Mouse (Mus musculus) testis, adult 2 months (tissue): ENCODE measurements around the gene Vmn2r33. TPM values are rescaled to one million over a fixed set of nuclear protein-coding genes. Genes with fewer than 3 reads are reported as not detected.
"Not testable (repeated sequence)": the region's sequence is repeated elsewhere in the genome, so short reads cannot be mapped to it uniquely, and the experiment has no call there.

Experiments
- H3K27ac ChIP-seq: fragments of 200-500 bp; 2 replicates; pipeline ENCODE4 v1.5.1; 2012; ENCODE audit warnings: low read depth, low read length; ENCODE audit not compliant: control insufficient read depth, insufficient read depth
- H3K27me3 ChIP-seq: fragments of 200-500 bp; 2 replicates; pipeline ENCODE4 v1.6.1; 2012; ENCODE audit warnings: mild to moderate bottlenecking, low read length, moderate library complexity; ENCODE audit not compliant: control insufficient read depth, insufficient read depth
- H3K36me3 ChIP-seq: fragments of 200-500 bp; 2 replicates; pipeline ENCODE4 v1.6.1; 2012; ENCODE audit warnings: mild to moderate bottlenecking, low read length; ENCODE audit not compliant: control insufficient read depth, insufficient read depth
- H3K4me1 ChIP-seq: fragments of 200-500 bp; 2 replicates; pipeline ENCODE4 v1.6.1; 2012; ENCODE audit warnings: low read length; ENCODE audit not compliant: control insufficient read depth, insufficient read depth
- H3K4me3 ChIP-seq: fragments of 200-500 bp; 2 replicates; pipeline ENCODE4 v1.5.1; 2012; ENCODE audit warnings: low read depth, mild to moderate bottlenecking, low read length, moderate library complexity, mixed read lengths; ENCODE audit not compliant: control insufficient read depth
- polyA plus RNA-seq: library from polyadenylated mRNA; depleted of rRNA; stranded (reverse); fragments of >200 nt; gene quantifications from 2 replicates; pipeline ENCODE4 v1.2.3, GENCODE M21; 2012; rRNA removed

Vmn2r33 gene
- polyA plus RNA-seq = not detected in 2 replicates

DNA sequence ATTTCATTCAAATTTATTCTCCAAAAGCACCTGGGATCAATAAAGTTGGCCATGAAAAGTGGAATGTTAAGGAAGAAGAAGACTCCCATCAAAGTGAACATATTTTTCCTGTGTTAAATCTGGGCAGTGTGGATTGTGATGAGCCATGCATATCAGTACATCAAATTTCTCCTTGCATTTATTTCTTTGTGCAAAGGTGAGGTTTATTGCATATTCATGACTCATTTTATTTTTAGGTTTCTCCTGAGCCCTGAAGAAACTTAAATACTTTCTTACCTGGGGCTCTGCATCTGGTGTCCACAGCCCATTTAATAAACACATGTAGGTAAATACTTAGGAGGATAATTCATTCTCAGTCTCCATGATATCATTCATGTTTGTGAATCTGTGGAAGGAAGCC is at the start of gene Vmn2r33:
Gene Vmn2r33, minus strand, starts transcription at position 101 of the 400 bp plus-strand sequence.
- H3K4me1 ChIP-seq = not testable (repeated sequence)

More for the DNA sequence above, at the start of gene Vmn2r33:
- H3K4me3 ChIP-seq, H3K36me3 ChIP-seq, H3K27me3 ChIP-seq, H3K27ac ChIP-seq: not testable (repeated sequence)

Other genes starting within 250 kb of the Vmn2r33 start
- gene Vmn2r30, start 229.2 kb downstream of the Vmn2r33 start, polyA plus RNA-seq = not detected in 2 replicates
- gene Gm45783, start 192.2 kb downstream of the Vmn2r33 start, polyA plus RNA-seq = not detected in 2 replicates
- gene Vmn2r31, start 167.1 kb downstream of the Vmn2r33 start, polyA plus RNA-seq = not detected in 2 replicates
- not detected in 2 replicates for gene Vmn2r32, start 86.8 kb downstream of the Vmn2r33 start, polyA plus RNA-seq
- gene Vmn2r34, start 122.7 kb upstream of the Vmn2r33 start, polyA plus RNA-seq = not detected in 2 replicates